Mouse (Mus musculus): ENCODE measurements around the gene Gadl1.

Gadl1 gene

GRCm38 (mm10) chr9:116087880-116088279 lies 178.6 kb downstream of the Gadl1 start:
- DNase-seq (ENCODE audit: low spot score in 2 of 2): peak; percentile 67 to 77

- DNase-seq (ENCODE audit: low spot score in 2 of 2): no peak
Observed at GRCm38 (mm10) chr9:116088912-116089311, 179.7 kb downstream of the Gadl1 start.

- no peak for DNase-seq (ENCODE audit: low spot score in 2 of 2)
Observed at GRCm38 (mm10) chr9:116090296-116090695, 181.0 kb downstream of the Gadl1 start.

GRCm38 (mm10) chr9:116091101-116091841 lies 182.0 kb downstream of the Gadl1 start:
- DNase-seq (ENCODE audit: low spot score in 2 of 2): no peak

GRCm38 (mm10) chr9:116091921-116092320 lies 182.7 kb downstream of the Gadl1 start:
- no peak for DNase-seq (ENCODE audit: low spot score in 2 of 2)

GRCm38 (mm10) chr9:116098724-116099595 lies 189.7 kb downstream of the Gadl1 start:
- DNase-seq (ENCODE audit: low spot score in 2 of 2): peak in 1 of 2 experiments; percentile 35

- no peak for DNase-seq (ENCODE audit: low spot score in 2 of 2)
Observed at GRCm38 (mm10) chr9:116099596-116099993, 190.3 kb downstream of the Gadl1 start.

GRCm38 (mm10) chr9:116100015-116100414 lies 190.8 kb downstream of the Gadl1 start:
- DNase-seq (ENCODE audit: low spot score in 2 of 2): no peak

GRCm38 (mm10) chr9:116101842-116102241 lies 192.6 kb downstream of the Gadl1 start:
- DNase-seq (ENCODE audit: low spot score in 2 of 2): no peak

GRCm38 (mm10) chr9:116104770-116105169 lies 195.5 kb downstream of the Gadl1 start:
- no peak for DNase-seq (ENCODE audit: low spot score in 2 of 2)

- no peak for DNase-seq (ENCODE audit: low spot score in 2 of 2)
Observed at GRCm38 (mm10) chr9:116108729-116109128, 199.5 kb downstream of the Gadl1 start.

GRCm38 (mm10) chr9:116111149-116111970 lies 202.1 kb downstream of the Gadl1 start:
- DNase-seq (ENCODE audit: low spot score in 2 of 2): no peak

- no peak for DNase-seq (ENCODE audit: low spot score in 2 of 2)
Observed at GRCm38 (mm10) chr9:116114339-116114738, 205.1 kb downstream of the Gadl1 start.

- no peak for DNase-seq (ENCODE audit: low spot score in 2 of 2)
Observed at GRCm38 (mm10) chr9:116115875-116116274, 206.6 kb downstream of the Gadl1 start.

GRCm38 (mm10) chr9:116118332-116118872 lies 209.1 kb downstream of the Gadl1 start:
- no peak for DNase-seq (ENCODE audit: low spot score in 2 of 2)

GRCm38 (mm10) chr9:116119990-116120389 lies 210.7 kb downstream of the Gadl1 start:
- no peak for DNase-seq (ENCODE audit: low spot score in 2 of 2)

GRCm38 (mm10) chr9:116121472-116121871 lies 212.2 kb downstream of the Gadl1 start:
- DNase-seq (ENCODE audit: low spot score in 2 of 2): no peak

GRCm38 (mm10) chr9:116122544-116122943 lies 213.3 kb downstream of the Gadl1 start:
- no peak for DNase-seq (ENCODE audit: low spot score in 2 of 2)

- no peak for DNase-seq (ENCODE audit: low spot score in 2 of 2)
Observed at GRCm38 (mm10) chr9:116122969-116123589, 213.8 kb downstream of the Gadl1 start.

Data from frontal cortex, postnatal 36 days (tissue).